Mouse (Mus musculus) neutrophil, adult 65 days (primary cell): ENCODE data around the gene Kif5a. TPM values are rescaled to one million over a fixed set of nuclear protein-coding genes. Genes with fewer than 3 reads are reported as not detected.

ENCODE experiments used
- total RNA-seq: library from RNA; stranded (reverse); gene quantifications from 2 replicates; pipeline ENCODE4 v1.2.4, GENCODE M21; 2023

Gene Kif5a
- total RNA-seq: 0.07 and 0.47 TPM in 2 replicates

GRCm38 (mm10) chr10:127262548-127263398 is at the start of gene Kif5a:
Kif5a (minus strand) TSS chr10:127263348.

GRCm38 (mm10) chr10:127311476-127312355 is 48.6 kb upstream of the Kif5a start, which contains the start of gene Mars:
Mars (minus strand) TSS chr10:127311786.

DNA sequence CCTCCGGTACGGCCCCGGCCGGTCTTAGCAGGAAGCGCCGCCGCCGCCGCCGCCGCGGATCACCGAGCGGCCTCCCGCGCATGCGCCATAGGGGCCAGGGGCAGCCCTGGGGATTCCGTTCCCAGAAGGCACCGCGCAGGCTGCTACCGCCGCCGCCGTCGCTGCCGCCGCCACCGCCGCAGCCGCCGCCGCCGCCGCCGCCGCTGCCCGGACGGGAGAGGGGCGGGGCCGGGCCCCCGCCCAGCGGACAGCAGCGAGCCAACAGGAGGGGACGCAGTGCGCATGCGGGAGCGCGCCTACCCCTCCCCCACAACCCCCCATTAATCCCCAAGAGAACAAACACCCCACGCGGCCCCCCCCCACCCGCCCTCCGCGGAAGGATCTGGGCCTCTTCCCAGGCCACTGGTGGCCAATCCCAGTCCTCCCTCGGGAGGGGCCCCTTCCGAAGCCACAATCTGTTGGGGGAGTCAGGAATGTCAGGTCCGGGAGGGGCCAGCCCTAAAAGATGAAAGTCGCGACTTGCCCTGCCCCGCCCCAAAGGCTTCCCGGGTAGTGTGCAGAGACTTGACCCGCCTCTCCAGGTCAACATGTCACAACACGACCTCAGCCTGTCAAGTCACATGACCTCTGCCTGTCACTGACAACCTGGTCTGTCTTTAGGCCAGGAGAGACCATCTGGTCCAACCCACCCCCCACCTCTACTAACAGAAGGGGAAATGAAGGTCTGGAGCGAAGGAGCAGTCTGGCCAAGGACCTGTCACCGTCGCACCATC is 25.8 kb upstream of the Kif5a start, which contains the start of gene Mbd6:
Mbd6 (minus strand) TSS at position 219 of the 773 bp plus-strand sequence.

DNA sequence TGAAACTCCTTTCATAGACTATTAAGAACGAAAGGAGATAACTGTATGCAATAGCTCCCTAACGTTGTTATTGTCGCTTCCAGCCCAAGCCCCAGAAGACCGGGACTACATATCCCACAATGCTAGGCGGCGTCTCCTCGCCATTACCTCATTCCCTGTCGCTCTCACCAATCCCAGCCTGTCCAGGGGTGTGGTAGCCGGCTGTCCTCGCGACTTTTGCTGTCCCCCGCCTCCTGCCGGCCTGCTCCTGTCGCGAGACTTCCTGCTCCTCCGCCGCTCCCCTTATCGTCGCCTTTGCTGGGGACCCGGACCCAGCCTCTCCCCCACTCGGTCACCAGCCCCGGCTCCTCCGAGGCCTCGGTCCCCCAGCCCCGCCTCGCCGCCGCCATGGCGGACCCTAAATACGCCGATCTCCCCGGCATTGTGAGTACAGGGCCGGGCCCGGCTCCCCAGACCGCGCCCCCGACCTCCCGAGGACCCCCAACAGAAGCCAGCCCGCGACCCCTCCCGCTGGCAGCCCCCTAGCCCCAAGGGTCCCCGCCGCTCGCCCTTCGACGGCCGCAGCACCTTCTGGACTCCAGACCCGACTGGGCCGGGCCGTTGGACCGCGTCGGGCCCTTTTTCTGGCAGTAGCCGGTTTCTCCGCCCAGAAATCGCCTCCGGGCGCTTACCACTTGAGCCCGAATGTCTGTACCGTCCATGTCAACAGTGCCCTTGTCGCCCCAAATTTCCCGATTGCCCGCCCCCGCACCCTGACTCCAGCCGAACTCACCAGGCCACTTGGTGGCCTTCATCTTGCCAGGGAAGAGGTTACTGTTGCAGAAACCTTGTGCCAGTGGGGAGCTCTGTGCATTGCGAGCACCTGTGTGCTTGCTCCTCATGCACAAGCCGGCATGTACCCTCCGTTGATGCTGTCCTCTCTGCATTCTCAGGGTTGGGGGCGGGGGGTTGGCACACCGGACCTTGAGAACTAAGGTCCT is 3.3 kb upstream of the Kif5a start, which contains the start of gene Dctn2:
Dctn2 (plus strand) TSS at position 257 of the 980 bp plus-strand sequence.

GRCm38 (mm10) chr10:127211414-127211854 is 51.7 kb downstream of the Kif5a start, which contains the start of gene Pip4k2c:
Pip4k2c (minus strand) TSS chr10:127211585.

GRCm38 (mm10) chr10:127195328-127196129 is 67.6 kb downstream of the Kif5a start, which contains the start of gene Dtx3:
Dtx3 (minus strand) TSS chr10:127195728.

GRCm38 (mm10) chr10:127189651-127190381 is 73.3 kb downstream of the Kif5a start, which contains the start of gene Arhgef25:
Arhgef25 (minus strand) TSS chr10:127190083.

DNA sequence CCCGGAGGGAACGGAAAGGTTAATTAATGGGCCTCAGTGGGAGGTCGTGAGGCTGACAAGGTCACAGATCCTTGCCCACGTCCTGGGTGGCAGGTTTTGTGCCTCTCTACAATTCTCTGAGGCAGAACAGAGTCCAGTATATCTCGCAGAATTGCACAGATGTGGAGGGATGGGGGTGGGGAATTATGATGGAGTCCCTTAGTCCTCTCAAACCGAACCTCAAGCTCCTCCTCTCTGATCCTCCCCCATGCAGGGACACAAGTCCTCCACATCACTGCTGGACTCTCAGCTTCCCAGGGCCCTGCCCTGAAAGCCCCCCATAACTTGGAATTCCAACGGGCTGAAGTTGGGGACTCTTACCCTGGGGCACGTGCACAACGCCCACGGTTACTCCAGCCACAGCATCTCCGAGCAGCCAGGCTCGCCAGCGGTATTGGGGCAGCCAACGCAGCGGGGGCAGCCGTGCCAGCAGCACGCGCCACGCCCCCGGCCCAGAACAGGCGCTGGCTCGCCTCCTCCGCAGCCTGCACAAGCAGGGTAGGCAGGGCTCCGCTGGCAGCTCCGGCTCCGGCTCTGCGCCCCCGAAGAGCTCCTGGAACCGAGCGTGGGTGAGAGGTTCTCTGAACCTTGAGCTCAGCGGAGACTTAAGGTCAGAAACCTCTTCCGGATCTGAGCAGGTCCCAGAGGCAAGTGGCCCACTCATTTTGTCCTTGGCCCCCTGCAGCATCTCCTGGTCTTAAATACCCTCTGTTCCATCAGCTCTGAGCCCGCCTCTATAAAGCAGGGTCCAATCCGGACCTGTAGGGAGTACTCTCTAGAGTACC is 83.1 kb downstream of the Kif5a start, which contains the start of gene Slc26a10:
Slc26a10 (minus strand) TSS at position 775 of the 824 bp plus-strand sequence.

Other genes with a start within 250 kb of the Kif5a start
- 8.8 and 10.2 TPM in 2 replicates for gene Tsfm, start 232.5 kb downstream of the Kif5a start, total RNA-seq
- 1.9 and 3.1 TPM in 2 replicates for gene Mettl1, start 221.9 kb downstream of the Kif5a start, total RNA-seq
- gene Eef1akmt3, start 221.8 kb downstream of the Kif5a start, total RNA-seq: not detected in 2 replicates
- not detected in 2 replicates for gene Cyp27b1, start 215.1 kb downstream of the Kif5a start, total RNA-seq
- not detected in 2 replicates for gene March9, start 203.2 kb downstream of the Kif5a start, total RNA-seq
- 64.9 and 82.5 TPM in 2 replicates for gene Cdk4, start 199.8 kb downstream of the Kif5a start, total RNA-seq
- 21.0 and 21.9 TPM in 2 replicates for gene Tspan31, start 193.1 kb downstream of the Kif5a start, total RNA-seq
- 48.7 and 56.4 TPM in 2 replicates for gene Agap2, start 188.1 kb downstream of the Kif5a start, total RNA-seq
- 96.0 and 111 TPM in 2 replicates for gene Os9, start 142.2 kb downstream of the Kif5a start, total RNA-seq
- gene B4galnt1, start 98.1 kb downstream of the Kif5a start, total RNA-seq: 90.5 and 91.7 TPM in 2 replicates
- gene Slc26a10, start 82.7 kb downstream of the Kif5a start, total RNA-seq: not detected in 2 replicates
- gene Arhgef25, start 73.3 kb downstream of the Kif5a start, total RNA-seq: not detected in 2 replicates
- gene Dtx3, start 67.6 kb downstream of the Kif5a start, total RNA-seq: 13.5 and 23.8 TPM in 2 replicates
- 34.4 and 42.1 TPM in 2 replicates for gene Pip4k2c, start 51.8 kb downstream of the Kif5a start, total RNA-seq
- 108 and 131 TPM in 2 replicates for gene Dctn2, start 3.0 kb upstream of the Kif5a start, total RNA-seq
- 168 and 220 TPM in 2 replicates for gene Mbd6, start 25.7 kb upstream of the Kif5a start, total RNA-seq
- gene Mars, start 48.4 kb upstream of the Kif5a start, total RNA-seq: 36.6 and 41.9 TPM in 2 replicates
- 251 and 319 TPM in 2 replicates for gene Arhgap9, start 58.6 kb upstream of the Kif5a start, total RNA-seq
- not detected in 2 replicates for gene Gli1, start 78.6 kb upstream of the Kif5a start, total RNA-seq
- gene Inhbe, start 91.1 kb upstream of the Kif5a start, total RNA-seq: not detected in 2 replicates
- gene Inhbc, start 107.1 kb upstream of the Kif5a start, total RNA-seq: not detected in 2 replicates
- gene R3hdm2, start 117.0 kb upstream of the Kif5a start, total RNA-seq: 101 and 111 TPM in 2 replicates
- 1.8 and 2.8 TPM in 2 replicates for gene Stac3, start 238.3 kb upstream of the Kif5a start, total RNA-seq